Mouse (Mus musculus): ENCODE data around the gene Myo1a. TPM values are rescaled to one million over a fixed set of nuclear protein-coding genes. Genes with fewer than 3 reads are reported as not detected.
A peak's percentile ranks its signal among the peaks of the same experiment; 100 is the strongest.

Gene Myo1a
- total RNA-seq, 1 experiment, result 1.7 TPM

DNA sequence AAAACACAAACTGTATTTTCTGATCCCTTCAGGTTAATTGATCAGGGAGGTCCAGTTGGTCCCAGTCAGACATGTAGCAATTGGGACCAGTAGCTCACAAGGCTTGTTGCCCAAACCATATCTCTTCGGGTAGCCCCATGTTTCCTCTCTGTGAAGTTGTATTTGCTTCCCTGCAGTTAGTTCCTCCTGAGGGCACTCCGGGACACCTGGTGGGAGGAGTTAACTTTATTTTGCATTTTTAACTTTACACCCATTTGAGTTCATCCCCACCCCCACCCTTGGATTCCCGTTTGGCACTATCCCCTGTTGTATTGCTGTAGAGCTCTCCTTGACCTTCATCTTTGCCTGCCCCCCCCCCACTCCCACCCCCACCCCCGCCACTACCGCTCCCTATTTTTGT is 40.9 kb downstream of the Myo1a start:
- no peak for DNase-seq (ENCODE audit: low read depth, low spot score)
- no peak for TF ChIP-seq HCFC1 (IDR thresholded peaks at IDR 0.05; ENCODE audit: borderline replicate concordance, insufficient read depth, low read length)
- no peak for TF ChIP-seq CHD2 (IDR thresholded peaks at IDR 0.05; ENCODE audit: low read depth, low read length)
- no peak for TF ChIP-seq MAFK (IDR thresholded peaks at IDR 0.05; ENCODE audit: insufficient read depth, low read depth, low read length)
- TF ChIP-seq ZNF384 (IDR thresholded peaks at IDR 0.05; ENCODE audit: low read depth, low read length), result no peak
- TF ChIP-seq ZC3H11A (IDR thresholded peaks at IDR 0.05; ENCODE audit: borderline replicate concordance, low read depth, low read length), result no peak
- Histone ChIP-seq H3K27ac (ENCODE audit: insufficient read depth, low read depth, low read length, poor library complexity, severe bottlenecking) (no peak overlapping the region; the same call in 1 of the 2 replicates), H3K9ac (ENCODE audit: insufficient read depth, low read depth, low read length, poor library complexity, severe bottlenecking) (no peak overlapping the region), H3K36me3 (ENCODE audit: control insufficient read depth, insufficient read depth, low read length, poor library complexity, severe bottlenecking) (peaks cover 31% of the 10 kb centered on the region), H3K4me3 (ENCODE audit: insufficient read depth in 1 of 2, low read depth in 1 of 2, low read length in 2 of 2, poor library complexity in 1 of 2, severe bottlenecking in 1 of 2) (0 out of 4 replicates have a peak overlapping the region, but pooled peaks of 1 of the 2 experiments have one; percentile 23), H3K4me1 (ENCODE audit: control insufficient read depth in 2 of 2, insufficient read depth in 2 of 2, low read length in 2 of 2, poor library complexity in 1 of 2) (peaks cover 4 to 37% of the 10 kb centered on the region in 2 experiments; a peak in 3 of 4 replicates), H3K9me3 (ENCODE audit: control insufficient read depth, insufficient read depth, low read depth, low read length) (no peaks in the 10 kb centered on the region)
- in situ Hi-C loops (cut with MboI; ENCODE audit: low sequenced_read_pairs in 2 of 2, unreplicated experiment in 2 of 2), result loop anchor here in 1 of 2 experiments (10.0 kb wide), 1 partner anchor 199 kb away; no protein-coding TSS in a partner anchor

DNA sequence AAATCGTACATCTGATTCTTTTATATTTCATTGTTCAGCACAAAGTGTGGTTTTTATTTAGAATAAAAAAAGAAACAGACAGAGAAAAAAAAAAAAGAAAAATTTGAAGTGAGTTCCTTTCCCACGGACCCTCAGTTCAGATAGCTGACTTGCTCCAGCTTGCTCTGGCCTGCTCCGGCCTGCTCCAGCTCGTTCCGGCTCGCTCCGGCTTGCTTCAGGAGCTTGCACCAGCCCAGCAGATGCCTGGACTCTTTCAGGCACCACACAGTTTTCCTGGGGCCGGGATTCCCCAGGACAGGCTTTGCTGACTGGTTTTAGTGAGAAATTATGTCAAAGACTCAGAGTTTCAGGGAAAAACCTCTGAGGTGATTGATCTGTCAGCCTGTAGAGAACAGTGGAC is 42.3 kb downstream of the Myo1a start:
- peaks cover 26% of the 10 kb centered on the region; the same call in 1 of the 2 replicates for H3K36me3 ChIP-seq (ENCODE audit: control insufficient read depth, insufficient read depth, low read length, poor library complexity, severe bottlenecking)
- H3K4me3 ChIP-seq (ENCODE audit: insufficient read depth in 1 of 2, low read depth in 1 of 2, low read length in 2 of 2, poor library complexity in 1 of 2, severe bottlenecking in 1 of 2), result no peak overlapping the region
- in situ Hi-C loops (cut with MboI; ENCODE audit: low sequenced_read_pairs in 2 of 2, unreplicated experiment in 2 of 2), result loop anchor here in 1 of 2 experiments (10.0 kb wide), 1 partner anchor 198 kb away; no protein-coding TSS in a partner anchor
- DNase-seq (ENCODE audit: low read depth, low spot score), result no peak
- TF ChIP-seq ZC3H11A (IDR thresholded peaks at IDR 0.05; ENCODE audit: borderline replicate concordance, low read depth, low read length) (no peak), HCFC1 (IDR thresholded peaks at IDR 0.05; ENCODE audit: borderline replicate concordance, insufficient read depth, low read length) (no peak), MAFK (IDR thresholded peaks at IDR 0.05; ENCODE audit: insufficient read depth, low read depth, low read length) (no peak), CHD2 (IDR thresholded peaks at IDR 0.05; ENCODE audit: low read depth, low read length) (no peak), ZNF384 (IDR thresholded peaks at IDR 0.05; ENCODE audit: low read depth, low read length) (no peak)
- no peak overlapping the region for H3K27ac ChIP-seq (ENCODE audit: insufficient read depth, low read depth, low read length, poor library complexity, severe bottlenecking)
- peaks cover 4 to 35% of the 10 kb centered on the region in 2 experiments; a peak in 3 of 4 replicates for H3K4me1 ChIP-seq (ENCODE audit: control insufficient read depth in 2 of 2, insufficient read depth in 2 of 2, low read length in 2 of 2, poor library complexity in 1 of 2)
- H3K9ac ChIP-seq (ENCODE audit: insufficient read depth, low read depth, low read length, poor library complexity, severe bottlenecking), result no peak overlapping the region
- no peaks in the 10 kb centered on the region for H3K9me3 ChIP-seq (ENCODE audit: control insufficient read depth, insufficient read depth, low read depth, low read length)

DNA sequence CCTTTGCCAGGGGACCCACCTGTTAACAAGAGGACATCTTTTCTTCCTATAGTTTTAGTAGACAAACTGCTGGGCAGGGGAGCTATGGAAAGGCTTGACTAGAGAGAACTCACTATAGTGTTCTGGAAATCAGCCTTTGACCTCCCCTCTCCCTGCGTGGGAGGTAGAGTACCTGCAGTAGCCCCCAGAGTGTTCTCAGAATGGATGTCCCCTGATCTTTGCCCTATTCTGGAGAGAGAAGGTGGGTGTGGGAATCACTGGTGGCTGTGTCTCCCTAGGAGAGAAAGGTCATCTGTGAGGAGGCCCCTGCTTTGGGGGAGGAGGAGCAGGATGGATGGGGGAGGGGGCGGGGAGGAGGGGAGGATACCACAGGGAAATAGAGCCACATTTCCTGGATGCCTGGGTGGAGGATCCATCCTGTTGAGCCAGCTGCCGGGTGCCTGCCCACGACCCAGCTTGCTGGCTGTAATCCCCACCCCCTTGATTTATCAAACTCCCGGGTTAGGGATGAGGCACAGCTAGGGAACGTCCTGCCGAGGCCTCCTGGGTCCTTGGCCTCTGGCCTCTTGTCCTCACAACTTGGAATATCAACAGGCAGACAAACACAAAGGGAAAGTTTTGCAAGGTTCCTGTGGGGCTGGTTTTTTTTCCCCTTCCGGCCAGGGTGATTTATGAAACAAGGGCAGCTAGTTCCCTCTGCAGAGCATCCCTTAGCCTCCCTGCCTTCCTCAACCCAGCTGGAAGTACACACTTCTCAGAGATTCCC is 44.1 kb downstream of the Myo1a start:
- Histone ChIP-seq H3K9me3 (ENCODE audit: control insufficient read depth, insufficient read depth, low read depth, low read length) (no peaks in the 10 kb centered on the region), H3K27ac (ENCODE audit: insufficient read depth, low read depth, low read length, poor library complexity, severe bottlenecking) (no peak overlapping the region), H3K9ac (ENCODE audit: insufficient read depth, low read depth, low read length, poor library complexity, severe bottlenecking) (no peak overlapping the region), H3K4me3 (ENCODE audit: insufficient read depth in 1 of 2, low read depth in 1 of 2, low read length in 2 of 2, poor library complexity in 1 of 2, severe bottlenecking in 1 of 2) (no peak overlapping the region), H3K36me3 (ENCODE audit: control insufficient read depth, insufficient read depth, low read length, poor library complexity, severe bottlenecking) (peaks cover 9% of the 10 kb centered on the region; the same call in 1 of the 2 replicates), H3K4me1 (ENCODE audit: control insufficient read depth in 2 of 2, insufficient read depth in 2 of 2, low read length in 2 of 2, poor library complexity in 1 of 2) (peaks cover 4 to 35% of the 10 kb centered on the region in 2 experiments; a peak in 3 of 4 replicates)
- TF ChIP-seq ZNF384 (IDR thresholded peaks at IDR 0.05; ENCODE audit: low read depth, low read length), result no peak
- no peak for TF ChIP-seq ZC3H11A (IDR thresholded peaks at IDR 0.05; ENCODE audit: borderline replicate concordance, low read depth, low read length)
- no peak for TF ChIP-seq MAFK (IDR thresholded peaks at IDR 0.05; ENCODE audit: insufficient read depth, low read depth, low read length)
- no peak for TF ChIP-seq CHD2 (IDR thresholded peaks at IDR 0.05; ENCODE audit: low read depth, low read length)
- TF ChIP-seq HCFC1 (IDR thresholded peaks at IDR 0.05; ENCODE audit: borderline replicate concordance, insufficient read depth, low read length), result no peak
- DNase-seq (ENCODE audit: low read depth, low spot score), result no peak
- in situ Hi-C loops (cut with MboI; ENCODE audit: low sequenced_read_pairs in 2 of 2, unreplicated experiment in 2 of 2), result loop anchor here in 1 of 2 experiments (10.0 kb wide), 1 partner anchor 196 kb away; no protein-coding TSS in a partner anchor

DNA sequence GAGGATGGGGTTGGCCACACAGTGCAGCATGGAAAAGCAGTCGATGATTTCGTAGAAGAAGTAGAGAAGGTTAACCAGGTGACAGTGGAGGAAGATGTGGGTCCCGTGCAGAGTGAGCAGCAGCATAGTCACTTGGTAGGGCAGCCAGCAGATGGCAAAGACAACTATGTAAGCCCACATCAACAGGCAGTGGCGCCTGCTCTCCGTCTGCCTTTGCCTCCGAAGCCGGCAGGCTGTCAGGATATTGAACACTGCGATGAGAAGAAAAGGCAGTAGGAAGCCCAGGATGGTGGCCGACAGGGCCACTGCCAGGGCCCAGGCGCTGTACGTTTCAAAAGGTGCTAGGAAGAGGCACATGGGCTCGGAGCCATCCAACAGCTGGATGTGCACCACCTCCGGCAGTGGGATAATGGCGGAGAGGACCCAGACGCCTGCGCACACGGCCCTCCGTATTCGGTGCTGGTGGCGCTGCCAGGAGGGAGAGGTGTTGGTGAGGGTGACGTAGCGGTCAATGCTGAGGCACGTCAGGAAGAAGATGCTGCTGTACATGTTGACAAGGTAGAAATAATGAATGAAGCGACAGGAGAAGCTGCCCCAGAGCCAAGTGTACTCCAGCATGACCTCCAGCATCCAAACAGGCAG is 45.3 kb downstream of the Myo1a start:
- peaks cover 3% of the 10 kb centered on the region; the same call in 1 of the 2 replicates for H3K36me3 ChIP-seq (ENCODE audit: control insufficient read depth, insufficient read depth, low read length, poor library complexity, severe bottlenecking)

More for the DNA sequence above, 45.3 kb downstream of the Myo1a start:
- H3K9me3 ChIP-seq (ENCODE audit: control insufficient read depth, insufficient read depth, low read depth, low read length), result no peaks in the 10 kb centered on the region
- in situ Hi-C loops (cut with MboI; ENCODE audit: low sequenced_read_pairs in 2 of 2, unreplicated experiment in 2 of 2), result no loop called here
- H3K4me3 ChIP-seq (ENCODE audit: insufficient read depth in 1 of 2, low read depth in 1 of 2, low read length in 2 of 2, poor library complexity in 1 of 2, severe bottlenecking in 1 of 2), result peak overlapping the region; percentile 2 to 58; a peak in 3 of 4 replicates
- H3K4me1 ChIP-seq (ENCODE audit: control insufficient read depth in 2 of 2, insufficient read depth in 2 of 2, low read length in 2 of 2, poor library complexity in 1 of 2), result peaks cover 4 to 32% of the 10 kb centered on the region in 2 experiments; a peak in 3 of 4 replicates
- TF ChIP-seq CHD2 (IDR thresholded peaks at IDR 0.05; ENCODE audit: low read depth, low read length), result no peak
- no peak for TF ChIP-seq MAFK (IDR thresholded peaks at IDR 0.05; ENCODE audit: insufficient read depth, low read depth, low read length)
- TF ChIP-seq ZC3H11A (IDR thresholded peaks at IDR 0.05; ENCODE audit: borderline replicate concordance, low read depth, low read length), result no peak
- no peak for TF ChIP-seq HCFC1 (IDR thresholded peaks at IDR 0.05; ENCODE audit: borderline replicate concordance, insufficient read depth, low read length)
- TF ChIP-seq ZNF384 (IDR thresholded peaks at IDR 0.05; ENCODE audit: low read depth, low read length), result no peak
- DNase-seq (ENCODE audit: low read depth, low spot score), result no peak
- no peak overlapping the region for H3K27ac ChIP-seq (ENCODE audit: insufficient read depth, low read depth, low read length, poor library complexity, severe bottlenecking)
- H3K9ac ChIP-seq (ENCODE audit: insufficient read depth, low read depth, low read length, poor library complexity, severe bottlenecking), result peak overlapping the region; percentile 27; the same call in 1 of the 2 replicates

Measured in ES-E14 (cell line).